Mouse (Mus musculus): ENCODE measurements around the gene Cmss1. TPM values are rescaled to one million over a fixed set of nuclear protein-coding genes. Genes with fewer than 3 reads are reported as not detected.

Gene Cmss1
- polyA plus RNA-seq, 1 experiment from 2014 or later = 26.5 TPM

GRCm38 (mm10) chr16:57303716-57304115, 302.9 kb downstream of the Cmss1 start:
- Histone ChIP-seq H3K27ac (replicated peaks) (no peak overlapping the region), H3K4me3 (ENCODE audit: low read depth, low read length) (no peak overlapping the region), H3K9me3 (ENCODE audit: control insufficient read depth, low read length) (no peaks in the 10 kb centered on the region), H3K9ac (ENCODE audit: low read length) (no peak overlapping the region), H3K4me1 (replicated peaks; ENCODE audit: control insufficient read depth, insufficient read depth) (no peaks in the 10 kb centered on the region), H3K27me3 (ENCODE audit: control insufficient read depth, insufficient read depth, low read length) (no peaks in the 10 kb centered on the region), H3K36me3 (ENCODE audit: control insufficient read depth, insufficient read depth, low read length) (no peaks in the 10 kb centered on the region), H3K4me2 (replicated peaks; ENCODE audit: low read depth) (no peak overlapping the region)
- no peak for ATAC-seq (ENCODE audit: low FRiP score, low TSS enrichment)
- WGBS = 66% methylated on average over 19 of the region's 19 CpGs
- no peak for DNase-seq (ENCODE audit: low spot score)
- no peak for TF ChIP-seq CTCF (IDR thresholded peaks at IDR 0.05; ENCODE audit: low read depth)
- TF ChIP-seq EP300 (optimal IDR thresholded peaks at IDR 0.05) = no peak

GRCm38 (mm10) chr16:57302792-57303698, 303.6 kb downstream of the Cmss1 start:
- Histone ChIP-seq H3K36me3 (ENCODE audit: control insufficient read depth, insufficient read depth, low read length) (no peaks in the 10 kb centered on the region), H3K4me3 (ENCODE audit: low read depth, low read length) (no peak overlapping the region), H3K27me3 (ENCODE audit: control insufficient read depth, insufficient read depth, low read length) (no peaks in the 10 kb centered on the region), H3K4me1 (replicated peaks; ENCODE audit: control insufficient read depth, insufficient read depth) (no peaks in the 10 kb centered on the region), H3K4me2 (replicated peaks; ENCODE audit: low read depth) (no peak overlapping the region), H3K27ac (replicated peaks) (no peak overlapping the region), H3K9ac (ENCODE audit: low read length) (no peak overlapping the region), H3K9me3 (ENCODE audit: control insufficient read depth, low read length) (no peaks in the 10 kb centered on the region)
- DNase-seq (ENCODE audit: low spot score) (no peak), ATAC-seq (ENCODE audit: low FRiP score, low TSS enrichment) (no peak)
- TF ChIP-seq EP300 (optimal IDR thresholded peaks at IDR 0.05) (no peak), CTCF (IDR thresholded peaks at IDR 0.05; ENCODE audit: low read depth) (no peak)
- WGBS = 85% methylated on average over 25 of the region's 25 CpGs

- Histone ChIP-seq H3K4me1 (replicated peaks; ENCODE audit: control insufficient read depth, insufficient read depth) (no peaks in the 10 kb centered on the region), H3K4me3 (ENCODE audit: low read depth, low read length) (no peak overlapping the region), H3K27ac (replicated peaks) (no peak overlapping the region), H3K36me3 (ENCODE audit: control insufficient read depth, insufficient read depth, low read length) (no peaks in the 10 kb centered on the region), H3K9ac (ENCODE audit: low read length) (no peak overlapping the region), H3K9me3 (ENCODE audit: control insufficient read depth, low read length) (no peaks in the 10 kb centered on the region), H3K4me2 (replicated peaks; ENCODE audit: low read depth) (no peak overlapping the region), H3K27me3 (ENCODE audit: control insufficient read depth, insufficient read depth, low read length) (no peaks in the 10 kb centered on the region)
- DNase-seq (ENCODE audit: low spot score) (no peak), ATAC-seq (ENCODE audit: low FRiP score, low TSS enrichment) (no peak)
- 80% methylated on average over 9 of the region's 9 CpGs for WGBS
- TF ChIP-seq EP300 (optimal IDR thresholded peaks at IDR 0.05) = no peak
- no peak for TF ChIP-seq CTCF (IDR thresholded peaks at IDR 0.05; ENCODE audit: low read depth)
Measured at GRCm38 (mm10) chr16:57301512-57302115, 305.1 kb downstream of the Cmss1 start.

DNA sequence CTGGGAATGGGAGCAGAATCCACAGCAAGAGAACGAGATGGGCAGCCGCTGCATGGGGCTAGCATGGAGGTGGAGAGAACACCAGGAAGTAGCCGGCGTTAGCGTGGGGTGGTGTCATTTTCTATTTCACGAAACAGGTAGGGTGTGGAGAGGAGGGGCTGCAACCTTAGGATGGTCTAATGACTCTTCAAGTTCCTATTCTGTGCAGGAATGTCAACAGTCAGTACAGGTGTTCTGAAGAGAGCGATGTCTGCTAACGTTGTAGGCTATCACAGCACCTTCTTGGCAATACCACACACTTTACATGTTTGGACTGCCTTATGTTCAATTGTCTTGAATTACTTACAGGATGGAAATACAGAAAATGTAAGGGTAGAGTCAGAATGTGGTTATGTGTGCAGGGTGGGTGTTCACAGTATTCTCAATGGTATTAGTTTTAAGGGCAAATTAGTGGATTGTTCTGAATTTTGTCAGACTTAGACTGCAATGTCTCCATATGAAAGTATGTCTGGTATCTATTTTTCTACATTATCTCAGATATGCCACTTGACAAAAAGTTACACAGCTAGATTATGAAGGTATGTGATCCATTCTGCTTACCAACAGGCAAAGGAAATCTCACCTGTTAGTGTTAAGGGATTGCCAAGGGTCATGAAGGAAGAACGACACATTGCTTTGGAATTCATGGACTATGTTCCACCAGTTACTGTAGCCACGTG, 311.3 kb downstream of the Cmss1 start:
- WGBS = 73% methylated on average over 10 of the region's 10 CpGs
- H3K4me1 ChIP-seq (replicated peaks; ENCODE audit: control insufficient read depth, insufficient read depth) = no peaks in the 10 kb centered on the region
- no peaks in the 10 kb centered on the region for H3K36me3 ChIP-seq (ENCODE audit: control insufficient read depth, insufficient read depth, low read length)
- no peaks in the 10 kb centered on the region for H3K9me3 ChIP-seq (ENCODE audit: control insufficient read depth, low read length)
- DNase-seq (ENCODE audit: low spot score) = no peak
- no peaks in the 10 kb centered on the region for H3K27me3 ChIP-seq (ENCODE audit: control insufficient read depth, insufficient read depth, low read length)
- no peak overlapping the region for H3K4me2 ChIP-seq (replicated peaks; ENCODE audit: low read depth)
- ATAC-seq (ENCODE audit: low FRiP score, low TSS enrichment) = no peak
- H3K27ac ChIP-seq (replicated peaks) = no peak overlapping the region
- no peak overlapping the region for H3K9ac ChIP-seq (ENCODE audit: low read length)
- no peak overlapping the region for H3K4me3 ChIP-seq (ENCODE audit: low read depth, low read length)
- no peak for TF ChIP-seq CTCF (IDR thresholded peaks at IDR 0.05; ENCODE audit: low read depth)
- no peak for TF ChIP-seq EP300 (optimal IDR thresholded peaks at IDR 0.05)

DNA sequence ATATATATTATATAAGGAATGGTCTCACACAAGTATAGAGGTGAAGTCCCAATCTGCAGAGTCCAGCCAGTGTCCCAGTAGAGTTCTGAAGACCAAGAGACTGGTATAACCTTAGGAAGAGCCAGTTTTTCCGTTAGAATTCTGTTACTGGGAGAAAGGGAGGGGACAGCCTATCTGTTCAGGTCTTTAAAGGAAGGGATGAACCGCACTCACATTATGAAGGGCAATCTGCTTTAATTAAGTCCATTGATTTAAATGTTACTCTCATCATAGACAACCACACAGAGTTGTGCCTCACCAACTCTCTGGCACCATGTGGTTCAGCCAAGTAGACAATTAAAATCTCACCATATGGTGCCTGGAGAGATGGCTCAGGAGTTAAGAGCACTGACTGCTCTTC, 313.9 kb downstream of the Cmss1 start, which contains the start of gene Tmem30c:
Gene Tmem30c, minus strand, starts transcription at position 101 of the 400 bp plus-strand sequence.
- WGBS = 77% methylated on average over 2 of the region's 2 CpGs
- TF ChIP-seq CTCF (IDR thresholded peaks at IDR 0.05; ENCODE audit: low read depth) (no peak), EP300 (optimal IDR thresholded peaks at IDR 0.05) (no peak)
- no peak for DNase-seq (ENCODE audit: low spot score)
- Histone ChIP-seq H3K4me3 (ENCODE audit: low read depth, low read length) (no peak within 1 kb of the TSS), H3K27me3 (ENCODE audit: control insufficient read depth, insufficient read depth, low read length) (no peaks in the 10 kb centered on the region), H3K9me3 (ENCODE audit: control insufficient read depth, low read length) (no peaks in the 10 kb centered on the region), H3K27ac (replicated peaks) (no peak within 1 kb of the TSS), H3K9ac (ENCODE audit: low read length) (no peak within 1 kb of the TSS), H3K4me1 (replicated peaks; ENCODE audit: control insufficient read depth, insufficient read depth) (no peaks in the 10 kb centered on the region), H3K36me3 (ENCODE audit: control insufficient read depth, insufficient read depth, low read length) (no peaks in the 10 kb centered on the region), H3K4me2 (replicated peaks; ENCODE audit: low read depth) (no peak within 1 kb of the TSS)
- ATAC-seq (ENCODE audit: low FRiP score, low TSS enrichment) = no peak

All from stomach, postnatal 0 days (tissue).